Mouse (Mus musculus) olfactory bulb, adult 2 months (tissue): ENCODE results near the gene BC030867. TPM values are rescaled to one million over a fixed set of nuclear protein-coding genes. Genes with fewer than 3 reads are reported as not detected.
"Not testable (repeated sequence)": the region's sequence is repeated elsewhere in the genome, so short reads cannot be mapped to it uniquely, and the experiment has no call there.

ENCODE experiments used
- H3K27ac ChIP-seq: fragments of 200-500 bp; 2 replicates; pipeline ENCODE4 v1.5.1; 2012; ENCODE audit warnings: low read depth, low read length; ENCODE audit not compliant: insufficient read depth
- H3K4me1 ChIP-seq: fragments of 200-500 bp; 2 replicates; pipeline ENCODE4 v1.6.1; 2012; ENCODE audit warnings: low read length; ENCODE audit not compliant: control insufficient read depth, insufficient read depth
- H3K4me3 ChIP-seq: fragments of 200-500 bp; 2 replicates; pipeline ENCODE4 v1.5.1; 2012; ENCODE audit warnings: mild to moderate bottlenecking, low read depth, low read length, moderate library complexity; ENCODE audit not compliant: insufficient read depth
- CTCF ChIP-seq: fragments of 200-500 bp; IDR thresholded peaks from 2 replicates; pipeline ENCODE4 v1.5.1; 2012; ENCODE audit warnings: low read depth, mild to moderate bottlenecking, low read length, moderate library complexity; ENCODE audit not compliant: insufficient read depth
- POLR2A ChIP-seq: fragments of 200-500 bp; IDR thresholded peaks from 2 replicates; pipeline ENCODE4 v1.6.1; 2012; ENCODE audit warnings: mild to moderate bottlenecking, low read depth, low read length, moderate library complexity; ENCODE audit not compliant: insufficient read depth
- WGBS: fragments of 180-500 bp; shearing (Covaris S2); methylation state at CpG from one replicate; pipeline ENCODE4 v1.1.7; 2018; 5-methylcytosine and 5-hydroxymethylcytosine counted together
- polyA plus RNA-seq: library from polyadenylated mRNA; stranded (reverse); fragments of >200 nt; gene quantifications from 2 replicates; pipeline ENCODE4 v1.2.4, GENCODE M21; 2012; ENCODE audit warnings: low replicate concordance; ENCODE audit not compliant: missing spikeins, insufficient read depth, insufficient read length

BC030867 gene
- polyA plus RNA-seq, 1 experiment: not detected

DNA sequence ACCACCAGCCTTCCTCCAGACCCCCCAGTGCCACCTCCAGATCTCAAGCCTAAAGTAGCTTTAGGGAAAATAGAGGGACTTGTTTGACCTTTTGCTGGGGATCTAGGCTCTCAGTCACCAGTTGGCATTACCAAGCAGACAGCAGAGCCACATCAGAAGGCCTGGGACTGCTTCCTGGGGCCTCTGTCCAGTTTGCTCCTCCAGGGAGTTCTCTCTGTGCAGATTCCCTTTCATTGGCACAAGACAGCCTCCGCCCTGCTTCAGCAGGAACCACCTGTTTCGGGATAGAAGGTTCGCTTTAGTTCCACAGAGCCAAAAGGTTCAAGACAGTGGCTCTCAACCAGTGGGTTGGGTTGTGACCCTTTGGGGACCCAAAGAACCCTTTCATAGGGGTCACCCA is 30.9 kb downstream of the BC030867 start:
- Histone ChIP-seq H3K27ac (no peak overlapping the region), H3K4me1 (peaks cover 7% of the 10 kb centered on the region), H3K4me3 (no peak overlapping the region)
- WGBS: 93% methylated on average over 3 of the region's 3 CpGs
- TF ChIP-seq CTCF (no peak), POLR2A (no peak)

DNA sequence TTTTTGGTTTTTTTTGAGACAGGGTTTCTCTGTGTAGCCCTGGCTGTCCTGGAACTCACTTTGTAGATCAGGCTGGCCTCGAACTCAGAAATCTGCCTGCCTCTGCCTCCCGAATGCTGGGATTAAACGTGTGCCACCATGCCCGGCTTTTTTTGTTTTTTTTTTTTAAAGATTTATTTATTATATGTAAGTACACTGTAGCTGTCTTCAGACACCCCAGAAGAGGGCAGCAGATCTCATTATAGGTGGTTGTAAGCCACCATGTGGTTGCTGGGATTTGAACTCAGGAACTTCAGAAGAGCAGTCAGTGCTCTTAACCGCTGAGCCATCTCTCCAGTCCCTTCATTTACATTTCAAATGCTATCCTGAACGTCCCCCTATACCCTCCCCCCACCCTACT is 31.6 kb downstream of the BC030867 start:
- H3K27ac ChIP-seq, H3K4me3 ChIP-seq, H3K4me1 ChIP-seq: not testable (repeated sequence)
- 67% methylated on average over 6 of the region's 6 CpGs for WGBS

DNA sequence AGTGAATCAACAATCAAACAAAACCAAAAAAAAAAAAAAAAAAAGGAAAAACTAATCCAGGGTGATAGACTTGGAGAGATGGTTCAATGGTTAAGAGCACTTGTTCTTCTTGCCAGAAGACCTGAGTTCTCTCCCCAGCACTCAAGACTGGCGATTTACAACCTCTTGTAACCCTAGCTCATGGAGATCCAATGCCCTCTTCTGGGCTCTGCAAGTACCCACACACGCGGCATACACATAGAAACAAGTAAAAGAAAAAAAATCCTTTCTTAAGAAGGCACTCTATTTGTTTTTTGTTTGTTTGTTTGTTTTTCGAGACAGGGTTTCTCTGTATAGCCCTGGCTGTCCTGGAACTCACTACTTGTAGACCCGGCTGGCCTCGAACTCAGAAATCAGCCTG is 35.2 kb downstream of the BC030867 start:
- Histone ChIP-seq H3K27ac (no peak overlapping the region), H3K4me1 (no peaks in the 10 kb centered on the region), H3K4me3 (no peak overlapping the region)
- 84% methylated on average over 6 of the region's 6 CpGs for WGBS
- TF ChIP-seq CTCF: no peak
- TF ChIP-seq POLR2A: no peak

DNA sequence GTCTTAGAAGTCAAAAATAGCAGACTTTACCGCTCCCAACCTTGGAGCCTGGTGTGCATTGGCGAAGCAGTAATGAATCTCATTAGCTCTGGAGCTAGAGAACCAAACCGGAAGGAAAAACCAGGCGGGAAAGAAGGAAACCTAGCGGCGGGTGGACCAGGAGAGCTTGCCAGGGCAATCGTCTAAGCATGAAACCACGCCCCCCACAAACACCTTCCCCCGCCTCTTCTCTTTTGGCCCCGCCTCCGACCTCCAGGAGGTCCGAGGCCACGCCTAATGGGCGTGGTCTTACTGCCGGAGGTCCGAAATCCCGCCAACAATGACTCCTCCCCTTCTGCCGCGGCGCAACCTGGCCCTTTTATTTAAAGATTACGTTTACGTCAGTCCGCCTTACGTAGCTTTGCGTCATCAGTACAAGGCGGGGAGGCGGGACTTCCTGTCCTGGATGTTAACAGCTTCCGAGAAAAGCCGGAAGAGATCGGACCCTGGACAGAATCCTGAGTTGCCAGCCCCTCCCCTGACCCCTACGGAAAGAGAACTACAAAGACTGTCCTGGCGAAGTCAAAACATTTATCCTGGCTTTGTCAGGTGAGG is 35.9 kb downstream of the BC030867 start, which contains the start of gene Tmub2:
Tmub2 (plus strand) TSS at position 431 of the 594 bp plus-strand sequence.
- peak within 1 kb of the TSS; percentile 57 for H3K4me3 ChIP-seq
- H3K27ac ChIP-seq: peak within 1 kb of the TSS; percentile 71; the same call in 1 of the 2 replicates
- no peak for TF ChIP-seq CTCF
- TF ChIP-seq POLR2A: no peak
- under 1% methylated on average over 32 of the region's 32 CpGs for WGBS
- H3K4me1 ChIP-seq: no peaks in the 10 kb centered on the region

GRCm38 (mm10) chr11:102285095-102285834 is 36.6 kb downstream of the BC030867 start:
- TF ChIP-seq CTCF (no peak), POLR2A (no peak)
- Histone ChIP-seq H3K4me3 (peak overlapping the region; percentile 57), H3K27ac (peak overlapping the region; percentile 71; the same call in 1 of the 2 replicates), H3K4me1 (no peaks in the 10 kb centered on the region)
- WGBS: 4% methylated on average over 31 of the region's 31 CpGs

- no peak for TF ChIP-seq POLR2A
- no peak for TF ChIP-seq CTCF
- no peak overlapping the region for H3K27ac ChIP-seq
- no peak overlapping the region for H3K4me3 ChIP-seq
- H3K4me1 ChIP-seq: no peaks in the 10 kb centered on the region
- 88% methylated on average over 8 of the region's 8 CpGs for WGBS
These were observed 38.8 kb downstream of the BC030867 start for GRCm38 (mm10) chr11:102287485-102287884.

DNA sequence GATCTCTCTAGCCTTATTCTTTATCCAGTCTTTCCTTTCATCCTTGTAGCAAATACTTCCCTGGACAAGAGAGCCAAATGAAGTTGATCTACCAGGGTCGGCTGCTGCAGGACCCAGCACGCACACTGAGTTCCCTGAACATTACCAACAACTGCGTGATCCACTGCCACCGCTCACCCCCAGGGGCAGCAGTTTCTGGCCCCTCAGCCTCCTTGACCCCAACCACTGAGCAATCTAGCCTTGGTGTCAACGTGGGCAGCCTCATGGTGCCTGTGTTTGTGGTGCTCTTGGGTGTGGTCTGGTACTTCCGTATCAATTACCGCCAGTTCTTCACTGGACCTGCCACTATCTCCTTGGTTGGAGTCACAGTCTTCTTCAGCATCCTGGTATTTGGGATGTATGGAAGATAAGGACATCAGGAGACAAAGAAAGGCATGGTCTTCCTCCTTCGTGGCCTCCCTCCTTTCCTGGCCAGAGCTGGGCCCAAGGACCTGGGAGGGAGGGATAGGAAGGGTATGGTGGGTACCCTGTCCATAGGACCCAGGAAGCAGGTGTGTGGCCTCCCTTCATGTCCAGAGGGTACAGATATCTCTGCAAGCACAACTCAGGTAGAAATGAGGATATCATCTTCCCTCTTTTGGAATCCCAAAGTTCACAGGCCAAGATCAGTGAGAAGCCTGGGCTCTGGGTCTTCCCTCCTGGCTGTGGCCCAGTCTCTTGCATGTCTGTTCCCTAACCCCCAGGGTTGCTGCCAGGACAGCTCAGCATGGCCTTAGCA is 39.5 kb downstream of the BC030867 start:
- no peak overlapping the region for H3K27ac ChIP-seq
- TF ChIP-seq POLR2A: no peak
- 83% methylated on average over 8 of the region's 8 CpGs for WGBS
- H3K4me3 ChIP-seq: no peak overlapping the region
- no peaks in the 10 kb centered on the region for H3K4me1 ChIP-seq

DNA sequence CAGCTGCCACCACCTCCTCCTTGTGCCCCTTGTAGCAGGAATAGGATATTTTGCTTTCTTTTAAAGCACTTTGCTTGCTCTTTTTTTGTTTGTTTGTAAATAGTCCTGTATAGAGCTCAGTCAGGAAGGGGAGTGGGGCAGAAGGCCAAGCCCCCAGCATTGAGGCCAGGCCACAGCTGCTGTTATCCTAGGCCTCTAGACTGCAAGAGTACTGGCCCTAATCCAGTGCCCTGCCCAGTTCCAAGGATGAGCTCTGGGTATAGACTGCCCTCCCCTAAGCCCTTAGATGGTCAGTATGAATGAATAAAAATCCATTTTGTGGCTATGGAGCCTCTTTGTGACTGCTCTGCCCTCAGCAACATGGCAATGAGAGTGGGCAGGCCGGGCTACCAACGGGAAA is 40.2 kb downstream of the BC030867 start:
- no peak overlapping the region for H3K27ac ChIP-seq
- peaks cover under 1% of the 10 kb centered on the region; the same call in 1 of the 2 replicates for H3K4me1 ChIP-seq
- TF ChIP-seq CTCF (no peak), POLR2A (no peak)
- no peak overlapping the region for H3K4me3 ChIP-seq
- 74% methylated on average over 2 of the region's 2 CpGs for WGBS

DNA sequence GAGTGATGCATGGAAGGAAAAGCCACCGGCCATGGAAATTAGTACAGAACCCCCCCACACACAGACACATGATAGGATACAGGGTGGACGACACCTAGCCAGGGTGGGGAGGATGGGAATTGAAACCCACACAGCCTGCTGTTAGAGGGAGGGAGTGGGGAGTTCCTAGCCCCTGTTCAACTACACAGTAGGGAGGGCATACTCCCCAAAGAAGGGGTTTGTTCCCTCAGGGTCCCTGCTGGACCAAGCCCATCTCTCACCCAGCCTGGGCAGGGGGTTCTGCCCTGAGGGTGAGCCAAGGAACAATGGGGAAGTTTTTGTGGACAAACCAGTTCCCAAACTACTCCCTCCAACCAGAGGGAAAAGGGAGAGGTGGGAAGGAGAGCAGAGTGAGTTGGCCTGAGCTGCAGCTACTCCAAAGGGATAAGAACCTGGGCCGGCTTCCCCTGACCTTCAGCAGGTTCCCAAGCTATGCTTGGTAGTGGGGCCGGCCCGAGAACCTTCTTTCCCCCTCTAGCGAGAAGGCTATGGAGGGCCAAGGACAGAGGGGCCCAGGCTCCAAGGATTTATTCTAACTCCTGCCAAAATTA is 40.9 kb downstream of the BC030867 start:
- no peak for TF ChIP-seq CTCF
- TF ChIP-seq POLR2A: no peak
- no peak overlapping the region for H3K4me3 ChIP-seq
- WGBS: 60% methylated on average over 6 of the region's 6 CpGs
- H3K4me1 ChIP-seq: peaks cover 6% of the 10 kb centered on the region; the same call in 1 of the 2 replicates
- no peak overlapping the region for H3K27ac ChIP-seq
